Mouse (Mus musculus) limb, embryonic 14.5 days (tissue): ENCODE measurements around the gene BC004004. TPM values are rescaled to one million over a fixed set of nuclear protein-coding genes. Genes with fewer than 3 reads are reported as not detected.

Experiments
- ATAC-seq: fragments of 200-750 bp; cut with Nextera tagmentation; 2 replicates; pipeline ENCODE4 v1.8.0; 2017; ENCODE audit warnings: low read depth, moderate number of reproducible peaks, moderate TSS enrichment; ENCODE audit not compliant: low FRiP score
- DNase-seq: peaks from one replicate; pipeline ENCODE4 v3.0.0-alpha.2; 2015; ENCODE audit warnings: low spot score
- H3K27ac ChIP-seq: fragments of 300-500 bp; sonication (generic); replicated peaks from 2 replicates; pipeline ENCODE4 v1.5.1; 2014; ENCODE audit warnings: low read depth, mild to moderate bottlenecking, low read length, moderate library complexity, mixed read lengths
- H3K27me3 ChIP-seq: fragments of 300-500 bp; sonication (generic); 2 replicates; pipeline ENCODE4 v1.6.1; 2014; ENCODE audit warnings: low read length, mixed read lengths; ENCODE audit not compliant: control insufficient read depth, insufficient read depth
- H3K36me3 ChIP-seq: fragments of 300-500 bp; sonication (generic); 2 replicates; pipeline ENCODE4 v1.6.1; 2014; ENCODE audit warnings: mild to moderate bottlenecking, low read length, moderate library complexity, mixed read lengths; ENCODE audit not compliant: control insufficient read depth, insufficient read depth
- H3K4me1 ChIP-seq: fragments of 300-500 bp; sonication (generic); 2 replicates; pipeline ENCODE4 v1.6.1; 2014; ENCODE audit warnings: antibody characterized with exemption, low read length, mixed read lengths; ENCODE audit not compliant: control insufficient read depth, insufficient read depth
- H3K4me2 ChIP-seq: fragments of 300-500 bp; sonication (generic); replicated peaks from 2 replicates; pipeline ENCODE4 v1.6.1; 2014; ENCODE audit warnings: low read depth, mild to moderate bottlenecking, low read length, moderate library complexity; ENCODE audit not compliant: severe bottlenecking
- H3K4me3 ChIP-seq: fragments of 300-500 bp; sonication (generic); replicated peaks from 2 replicates; pipeline ENCODE4 v1.5.1; 2014; ENCODE audit warnings: low read length
- H3K9ac ChIP-seq: fragments of 300-500 bp; sonication (generic); 2 replicates; pipeline ENCODE4 v1.6.1; 2014; ENCODE audit warnings: mild to moderate bottlenecking, low read depth, low read length, moderate library complexity; ENCODE audit not compliant: severe bottlenecking
- H3K9me3 ChIP-seq: fragments of 300-500 bp; sonication (generic); 2 replicates; pipeline ENCODE4 v1.6.1; 2016; ENCODE audit warnings: low read length; ENCODE audit not compliant: control insufficient read depth
- POLR2A ChIP-seq: fragments of 200-500 bp; IDR thresholded peaks from 2 replicates; pipeline ENCODE4 v1.8.0; 2012; ENCODE audit warnings: inconsistent platforms, mild to moderate bottlenecking, moderate library complexity, borderline replicate concordance; ENCODE audit not compliant: insufficient read depth, insufficient read length; ENCODE audit errors: extremely low read depth
- WGBS: fragments of 180-500 bp; shearing (Covaris S2); extraction: QIAGEN DNeasy Blood & Tissue Kit; methylation state at CpG from one replicate; pipeline ENCODE4 v1.1.7; 2014; 5-methylcytosine and 5-hydroxymethylcytosine counted together
- polyA plus RNA-seq, 2 experiments: library from polyadenylated mRNA; depleted of rRNA in 1 of 2; stranded (reverse) in 1 of 2; unstranded in 1 of 2; fragments of >200 nt; fragmentation: Nextera tagmentation in 1 of 2; extraction: Ambion mirVana in 1 of 2; gene quantifications; 2 replicates each; pipeline versions ENCODE4 v1.2.1 to v1.2.3; 2012 to 2014

Gene BC004004
- polyA plus RNA-seq, 2 experiments = 58.7 to 85.3 TPM

DNA sequence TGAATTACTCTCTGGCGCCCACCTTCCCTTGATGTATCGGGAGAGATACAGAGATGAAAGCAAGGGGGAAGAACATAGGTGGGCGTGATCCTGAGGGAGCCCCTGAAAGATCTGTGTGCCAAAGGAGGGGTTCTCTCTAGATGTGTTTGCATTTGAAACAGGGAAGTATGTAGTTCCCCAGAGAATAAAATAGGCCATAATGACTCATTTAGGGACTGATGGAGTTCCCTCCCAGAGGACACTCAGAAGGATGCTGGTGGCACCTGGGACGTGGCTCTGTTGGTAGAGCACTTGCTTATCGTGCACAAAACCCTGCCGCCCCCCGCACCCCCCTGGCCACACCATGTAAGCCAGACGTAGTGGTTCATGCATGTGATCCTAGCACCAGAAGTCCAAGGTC, 94.5 kb downstream of the BC004004 start:
- H3K36me3 ChIP-seq = no peaks in the 10 kb centered on the region
- H3K4me2 ChIP-seq = no peak overlapping the region
- TF ChIP-seq POLR2A = no peak
- H3K9ac ChIP-seq = no peak overlapping the region
- DNase-seq (no peak), ATAC-seq (no peak)
- no peaks in the 10 kb centered on the region for H3K9me3 ChIP-seq
- no peaks in the 10 kb centered on the region for H3K27me3 ChIP-seq
- 74% methylated on average over 8 of the region's 8 CpGs for WGBS
- H3K4me3 ChIP-seq = no peak overlapping the region
- H3K27ac ChIP-seq = no peak overlapping the region
- no peaks in the 10 kb centered on the region for H3K4me1 ChIP-seq

Other genes with a start within 250 kb of the BC004004 start
- gene Srsf3, start 236.2 kb upstream of the BC004004 start, polyA plus RNA-seq (2012; rRNA removed) = 385 and 390 TPM in 2 replicates
- gene Srsf3, start 236.2 kb upstream of the BC004004 start, polyA plus RNA-seq (2014; fragmentation: Nextera tagmentation; extraction: Ambion mirVana) = 561 and 596 TPM in 2 replicates
- gene Cdkn1a, start 177.8 kb upstream of the BC004004 start, polyA plus RNA-seq (2012; rRNA removed) = 61.6 and 63.6 TPM in 2 replicates
- gene Cdkn1a, start 177.8 kb upstream of the BC004004 start, polyA plus RNA-seq (2014; fragmentation: Nextera tagmentation; extraction: Ambion mirVana) = 114 and 164 TPM in 2 replicates
- 2.4 and 2.8 TPM in 2 replicates for gene Rab44, start 154.6 kb upstream of the BC004004 start, polyA plus RNA-seq (2012; rRNA removed)
- 1.4 and 1.5 TPM in 2 replicates for gene Rab44, start 154.6 kb upstream of the BC004004 start, polyA plus RNA-seq (2014; fragmentation: Nextera tagmentation; extraction: Ambion mirVana)
- 14.7 and 17.9 TPM in 2 replicates for gene Cpne5, start 30.6 kb upstream of the BC004004 start, polyA plus RNA-seq (2012; rRNA removed)
- 13.3 and 14.7 TPM in 2 replicates for gene Cpne5, start 30.6 kb upstream of the BC004004 start, polyA plus RNA-seq (2014; fragmentation: Nextera tagmentation; extraction: Ambion mirVana)
- gene Ppil1, start 4.6 kb upstream of the BC004004 start, polyA plus RNA-seq (2012; rRNA removed) = 76.5 and 78.5 TPM in 2 replicates
- gene Ppil1, start 4.6 kb upstream of the BC004004 start, polyA plus RNA-seq (2014; fragmentation: Nextera tagmentation; extraction: Ambion mirVana) = 130 and 132 TPM in 2 replicates
- 2.0 and 2.6 TPM in 2 replicates for gene Pi16, start 48.9 kb downstream of the BC004004 start, polyA plus RNA-seq (2012; rRNA removed)
- 1.4 and 2.2 TPM in 2 replicates for gene Pi16, start 48.9 kb downstream of the BC004004 start, polyA plus RNA-seq (2014; fragmentation: Nextera tagmentation; extraction: Ambion mirVana)
- 469 and 541 TPM in 2 replicates for gene Mtch1, start 79.1 kb downstream of the BC004004 start, polyA plus RNA-seq (2012; rRNA removed)
- 420 and 443 TPM in 2 replicates for gene Mtch1, start 79.1 kb downstream of the BC004004 start, polyA plus RNA-seq (2014; fragmentation: Nextera tagmentation; extraction: Ambion mirVana)
- 9.4 and 10.8 TPM in 2 replicates for gene Fgd2, start 92.1 kb downstream of the BC004004 start, polyA plus RNA-seq (2012; rRNA removed)
- 6.2 and 8.4 TPM in 2 replicates for gene Fgd2, start 92.1 kb downstream of the BC004004 start, polyA plus RNA-seq (2014; fragmentation: Nextera tagmentation; extraction: Ambion mirVana)
- 18.4 and 23.3 TPM in 2 replicates for gene Pim1, start 222.0 kb downstream of the BC004004 start, polyA plus RNA-seq (2012; rRNA removed)
- 15.7 TPM in 2 replicates for gene Pim1, start 222.0 kb downstream of the BC004004 start, polyA plus RNA-seq (2014; fragmentation: Nextera tagmentation; extraction: Ambion mirVana)